Mouse (Mus musculus) heart, adult 2 months (tissue): ENCODE measurements at regions not wholly inside any gene's neighbourhood (a gene's known extent, or its start where the extent isn't known, plus 50 kb on each side); places are given as distances from the start of the nearest gene placed in this dataset.
A peak's percentile ranks its signal among the peaks of the same experiment; 100 is the strongest.

Experiments
- DNase-seq, 2 experiments: peaks; one replicate each; pipeline ENCODE4 v3.0.0; 2021
- H3K27ac ChIP-seq: fragments of 200-600 bp; 2 replicates; pipeline ENCODE4 v1.8.1; 2022
- H3K27me3 ChIP-seq: fragments of 200-500 bp; 2 replicates; pipeline ENCODE4 v1.6.1; 2012; ENCODE audit warnings: mild to moderate bottlenecking, low read length, inconsistent platforms, mixed read lengths; ENCODE audit not compliant: control insufficient read depth, insufficient read depth
- H3K36me3 ChIP-seq: fragments of 200-500 bp; 2 replicates; pipeline ENCODE4 v1.6.1; 2012; ENCODE audit warnings: low read length, inconsistent platforms; ENCODE audit not compliant: control insufficient read depth, insufficient read depth
- H3K4me1 ChIP-seq: fragments of 200-500 bp; 2 replicates; pipeline ENCODE4 v1.6.1; 2011; ENCODE audit warnings: low read length; ENCODE audit not compliant: control insufficient read depth, insufficient read depth
- H3K4me3 ChIP-seq: fragments of 200-600 bp; 2 replicates; pipeline ENCODE4 v1.8.1; 2022
- H3K79me2 ChIP-seq: fragments of 200-500 bp; replicated peaks from 2 replicates; pipeline ENCODE4 v1.6.1; 2012; ENCODE audit warnings: mild to moderate bottlenecking, inconsistent platforms, low read length, moderate library complexity, mixed read lengths; ENCODE audit not compliant: control insufficient read depth, insufficient read depth
- H3K9ac ChIP-seq: fragments of 200-500 bp; 2 replicates; pipeline ENCODE4 v1.6.1; 2012; ENCODE audit warnings: low read depth, mild to moderate bottlenecking, control low read depth, inconsistent platforms, low read length, mixed read lengths
- CTCF ChIP-seq: fragments of 200-600 bp; IDR thresholded peaks from 2 replicates; pipeline ENCODE4 v1.8.1; 2022; ENCODE audit warnings: antibody characterized with exemption, mild to moderate bottlenecking, moderate library complexity
- EP300 ChIP-seq: fragments of 200-500 bp; IDR thresholded peaks from 2 replicates; pipeline ENCODE4 v1.6.1; 2011; ENCODE audit warnings: low read depth, low read length, control low read depth; ENCODE audit not compliant: insufficient read depth
- POLR2A ChIP-seq: fragments of 200-500 bp; IDR thresholded peaks from 2 replicates; pipeline ENCODE4 v1.6.1; 2011; ENCODE audit warnings: mild to moderate bottlenecking, low read depth, low read length, control low read depth; ENCODE audit not compliant: insufficient read depth
- WGBS: fragments of 180-500 bp; shearing (Covaris S2); methylation state at CpG from one replicate; pipeline ENCODE4 v1.1.7; 2018; 5-methylcytosine and 5-hydroxymethylcytosine counted together
- intact Hi-C: fragments of 180-260 bp; cut with DNase I; formaldehyde crosslinking; loops from one replicate; pipeline ENCODE4 v1.15.1; 2025

DNA sequence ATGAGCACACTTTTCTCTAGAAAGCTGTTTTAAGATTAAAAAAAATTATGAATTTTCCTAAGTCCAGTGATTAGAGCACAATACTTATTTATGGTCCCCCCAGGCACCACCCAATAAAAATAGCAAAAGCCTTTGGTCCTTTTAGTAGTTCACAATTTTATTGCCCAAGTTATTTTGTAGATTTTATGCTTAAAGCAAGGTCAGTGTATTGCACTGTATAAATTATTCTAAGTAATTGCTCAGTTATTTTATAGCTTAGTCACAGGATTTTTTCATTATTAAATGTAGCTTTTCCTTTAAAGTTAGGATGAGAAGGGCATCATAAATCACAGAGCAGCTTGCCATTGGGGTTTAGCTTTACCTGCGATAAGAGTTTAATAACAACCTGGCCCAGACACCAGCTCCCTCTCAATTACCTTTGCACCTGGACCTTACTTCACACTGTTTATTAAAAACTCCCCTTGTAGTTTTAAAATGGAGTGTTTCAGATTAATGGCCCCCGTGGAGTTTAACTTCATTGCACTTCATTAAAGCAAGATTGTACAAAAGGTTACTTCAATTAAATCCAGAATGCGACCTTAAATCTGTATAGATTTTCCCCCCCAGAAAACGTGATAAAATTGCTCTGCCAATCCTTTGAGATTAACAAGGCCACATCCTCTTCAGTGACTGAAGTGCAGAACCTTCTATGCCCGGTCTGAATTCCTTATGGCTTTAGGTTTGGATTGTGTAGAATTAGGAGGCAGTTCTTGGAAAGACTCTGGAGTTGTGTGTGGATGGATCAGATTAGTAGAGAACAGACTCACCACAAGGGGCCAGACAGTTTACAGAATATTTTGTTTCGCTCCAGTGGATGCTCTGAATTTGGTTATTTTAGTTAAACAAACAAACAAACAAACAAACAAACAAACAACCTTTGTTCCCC, 176.1 kb upstream of the Frg1 start:
- no peak for DNase-seq
- intact Hi-C loops, result no loop called here

DNA sequence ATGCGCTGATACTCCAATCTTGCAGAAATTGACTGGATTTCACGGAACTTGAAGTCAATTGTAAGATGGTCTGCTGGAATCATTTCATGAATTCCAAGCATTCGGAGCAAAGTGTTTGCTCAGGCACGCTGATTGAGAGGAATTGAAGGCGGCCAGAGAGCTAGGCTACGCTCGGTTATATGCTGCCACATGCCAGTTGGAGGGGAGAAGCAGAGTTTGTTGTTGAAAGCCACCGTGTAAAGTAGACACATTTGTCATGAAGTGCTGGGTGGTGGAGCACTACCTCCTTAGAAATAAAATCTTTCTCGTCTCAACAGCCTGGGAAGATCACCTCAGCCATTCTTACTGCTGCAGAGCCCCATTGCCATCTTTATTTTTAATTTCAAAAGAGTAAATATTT, 175.3 kb upstream of the Frg1 start:
- no peak for TF ChIP-seq CTCF
- TF ChIP-seq POLR2A, result no peak
- TF ChIP-seq EP300, result no peak

More for the DNA sequence above, 176.1 kb upstream of the Frg1 start:
- Histone ChIP-seq H3K36me3 (no peaks in the 10 kb centered on the region), H3K27me3 (no peaks in the 10 kb centered on the region), H3K4me1 (no peaks in the 10 kb centered on the region), H3K4me3 (no peak overlapping the region), H3K79me2 (no peaks in the 10 kb centered on the region), H3K9ac (no peak overlapping the region), H3K27ac (no peak overlapping the region)
- TF ChIP-seq CTCF, result no peak
- TF ChIP-seq POLR2A, result no peak
- TF ChIP-seq EP300, result no peak
- WGBS, result 71% methylated on average over 6 of the region's 6 CpGs

GRCm38 (mm10) chr8:41588157-41588556, 171.3 kb upstream of the Frg1 start:
- no peaks in the 10 kb centered on the region for H3K4me1 ChIP-seq
- H3K27ac ChIP-seq, result no peak overlapping the region
- H3K4me3 ChIP-seq, result no peak overlapping the region
- TF ChIP-seq CTCF (no peak), EP300 (no peak), POLR2A (no peak)
- intact Hi-C loops, result no loop called here
- WGBS, result 75% methylated on average over 2 of the region's 2 CpGs
- no peak overlapping the region for H3K9ac ChIP-seq
- no peaks in the 10 kb centered on the region for H3K36me3 ChIP-seq
- no peak for DNase-seq
- H3K79me2 ChIP-seq, result no peaks in the 10 kb centered on the region
- no peaks in the 10 kb centered on the region for H3K27me3 ChIP-seq

More for the DNA sequence above, 175.3 kb upstream of the Frg1 start:
- H3K79me2 ChIP-seq, result no peaks in the 10 kb centered on the region
- no peak overlapping the region for H3K4me3 ChIP-seq
- intact Hi-C loops, result no loop called here
- no peaks in the 10 kb centered on the region for H3K4me1 ChIP-seq
- WGBS, result 69% methylated on average over 9 of the region's 9 CpGs
- no peaks in the 10 kb centered on the region for H3K27me3 ChIP-seq
- H3K36me3 ChIP-seq, result no peaks in the 10 kb centered on the region
- DNase-seq, result no peak
- no peak overlapping the region for H3K27ac ChIP-seq
- no peak overlapping the region for H3K9ac ChIP-seq

- Histone ChIP-seq H3K4me3 (no peak overlapping the region), H3K4me1 (no peaks in the 10 kb centered on the region), H3K79me2 (no peaks in the 10 kb centered on the region), H3K27ac (no peak overlapping the region), H3K36me3 (no peaks in the 10 kb centered on the region), H3K27me3 (no peaks in the 10 kb centered on the region), H3K9ac (no peak overlapping the region)
- WGBS, result 52% methylated on average over 10 of the region's 10 CpGs
- DNase-seq, result peak; percentile 7 to 27
- intact Hi-C loops, result no loop called here
- TF ChIP-seq EP300 (no peak), CTCF (peak; percentile 73)
These were observed 156.4 kb upstream of the Frg1 start for GRCm38 (mm10) chr8:41573027-41573885.

DNA sequence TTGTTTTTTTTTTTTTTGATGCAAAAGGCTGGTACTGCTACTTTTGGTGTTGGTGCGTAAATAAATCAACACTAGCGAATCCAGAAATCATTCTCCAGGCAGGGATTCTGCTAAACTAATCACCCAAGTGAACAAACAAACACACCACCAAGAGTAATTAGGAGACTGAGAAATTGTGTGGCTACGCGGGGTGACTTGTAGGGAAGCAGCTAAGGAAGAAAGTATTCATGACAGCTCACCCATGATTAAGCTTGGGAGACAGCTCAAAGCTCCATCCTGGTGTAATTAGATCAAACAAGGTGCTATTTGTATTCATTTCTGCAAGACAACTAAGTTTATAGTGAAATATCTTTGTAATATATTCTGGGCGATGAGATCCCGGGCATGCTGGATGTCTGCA, 153.7 kb upstream of the Frg1 start:
- Histone ChIP-seq H3K27ac (no peak overlapping the region), H3K27me3 (no peaks in the 10 kb centered on the region), H3K9ac (no peak overlapping the region), H3K4me3 (no peak overlapping the region), H3K79me2 (no peaks in the 10 kb centered on the region), H3K36me3 (no peaks in the 10 kb centered on the region), H3K4me1 (no peaks in the 10 kb centered on the region)
- intact Hi-C loops, result no loop called here
- no peak for TF ChIP-seq EP300
- no peak for TF ChIP-seq CTCF
- DNase-seq, result no peak
- 83% methylated on average over 6 of the region's 6 CpGs for WGBS

GRCm38 (mm10) chr8:41561995-41562394, 145.1 kb upstream of the Frg1 start:
- Histone ChIP-seq H3K9ac (no peak overlapping the region), H3K36me3 (no peaks in the 10 kb centered on the region), H3K4me1 (no peaks in the 10 kb centered on the region), H3K79me2 (no peaks in the 10 kb centered on the region), H3K27me3 (no peaks in the 10 kb centered on the region), H3K27ac (no peak overlapping the region), H3K4me3 (no peak overlapping the region)
- 55% methylated on average over 14 of the region's 14 CpGs for WGBS
- intact Hi-C loops, result no loop called here
- DNase-seq, result peak in 1 of 2 experiments; percentile 9
- TF ChIP-seq POLR2A (no peak), CTCF (no peak), EP300 (no peak)
